Mouse (Mus musculus): ENCODE measurements around the gene Rhob.

Gene Rhob

GRCm38 (mm10) chr12:8499871-8500596, at the start of gene Rhob:
TSS of gene Rhob (minus strand) at chr12:8500009.
- DNase-seq (ENCODE audit: low read depth): peak; percentile 97

GRCm38 (mm10) chr12:8547357-8547756, 47.5 kb upstream of the Rhob start:
- DNase-seq (ENCODE audit: low read depth): peak; percentile 95

GRCm38 (mm10) chr12:8546801-8547200, 47.0 kb upstream of the Rhob start:
- DNase-seq (ENCODE audit: low read depth): no peak

- peak; percentile 26 for DNase-seq (ENCODE audit: low read depth)
These were observed 45.3 kb upstream of the Rhob start for GRCm38 (mm10) chr12:8545066-8545610.

GRCm38 (mm10) chr12:8542371-8542770, 42.6 kb upstream of the Rhob start:
- no peak for DNase-seq (ENCODE audit: low read depth)

GRCm38 (mm10) chr12:8539471-8539870, 39.7 kb upstream of the Rhob start:
- no peak for DNase-seq (ENCODE audit: low read depth)

- DNase-seq (ENCODE audit: low read depth): no peak
These were observed 37.5 kb upstream of the Rhob start for GRCm38 (mm10) chr12:8537291-8537690.

- no peak for DNase-seq (ENCODE audit: low read depth)
These were observed 36.6 kb upstream of the Rhob start for GRCm38 (mm10) chr12:8536221-8536965.

GRCm38 (mm10) chr12:8535596-8535995, 35.8 kb upstream of the Rhob start:
- DNase-seq (ENCODE audit: low read depth): no peak

GRCm38 (mm10) chr12:8534915-8535314, 35.1 kb upstream of the Rhob start:
- DNase-seq (ENCODE audit: low read depth): no peak

GRCm38 (mm10) chr12:8527770-8528169, 28.0 kb upstream of the Rhob start:
- no peak for DNase-seq (ENCODE audit: low read depth)

- DNase-seq (ENCODE audit: low read depth): no peak
These were observed 27.4 kb upstream of the Rhob start for GRCm38 (mm10) chr12:8527175-8527574.

- DNase-seq (ENCODE audit: low read depth): no peak
These were observed 24.3 kb upstream of the Rhob start for GRCm38 (mm10) chr12:8524062-8524461.

GRCm38 (mm10) chr12:8522711-8523110, 22.9 kb upstream of the Rhob start:
- DNase-seq (ENCODE audit: low read depth): no peak

- peak; percentile 78 for DNase-seq (ENCODE audit: low read depth)
These were observed 21.7 kb upstream of the Rhob start for GRCm38 (mm10) chr12:8521375-8522047.

GRCm38 (mm10) chr12:8519431-8520160, 19.8 kb upstream of the Rhob start:
- DNase-seq (ENCODE audit: low read depth): peak; percentile 57

- DNase-seq (ENCODE audit: low read depth): peak; percentile 71
These were observed 11.5 kb upstream of the Rhob start for GRCm38 (mm10) chr12:8511037-8511882.

GRCm38 (mm10) chr12:8510317-8510988, 10.6 kb upstream of the Rhob start:
- DNase-seq (ENCODE audit: low read depth): no peak

- DNase-seq (ENCODE audit: low read depth): peak; percentile 80
These were observed 9.9 kb upstream of the Rhob start for GRCm38 (mm10) chr12:8509693-8510092.

GRCm38 (mm10) chr12:8506954-8507707, 7.3 kb upstream of the Rhob start:
- peak; percentile 43 for DNase-seq (ENCODE audit: low read depth)

Data from NIH3T3 (cell line).